Mouse (Mus musculus) right cerebral cortex, postnatal 14 days (tissue): ENCODE measurements around the gene Zbtb9.

Experiments used
- DNase-seq: peaks from one replicate; pipeline ENCODE4 v3.0.0; 2022

Gene Zbtb9

DNA sequence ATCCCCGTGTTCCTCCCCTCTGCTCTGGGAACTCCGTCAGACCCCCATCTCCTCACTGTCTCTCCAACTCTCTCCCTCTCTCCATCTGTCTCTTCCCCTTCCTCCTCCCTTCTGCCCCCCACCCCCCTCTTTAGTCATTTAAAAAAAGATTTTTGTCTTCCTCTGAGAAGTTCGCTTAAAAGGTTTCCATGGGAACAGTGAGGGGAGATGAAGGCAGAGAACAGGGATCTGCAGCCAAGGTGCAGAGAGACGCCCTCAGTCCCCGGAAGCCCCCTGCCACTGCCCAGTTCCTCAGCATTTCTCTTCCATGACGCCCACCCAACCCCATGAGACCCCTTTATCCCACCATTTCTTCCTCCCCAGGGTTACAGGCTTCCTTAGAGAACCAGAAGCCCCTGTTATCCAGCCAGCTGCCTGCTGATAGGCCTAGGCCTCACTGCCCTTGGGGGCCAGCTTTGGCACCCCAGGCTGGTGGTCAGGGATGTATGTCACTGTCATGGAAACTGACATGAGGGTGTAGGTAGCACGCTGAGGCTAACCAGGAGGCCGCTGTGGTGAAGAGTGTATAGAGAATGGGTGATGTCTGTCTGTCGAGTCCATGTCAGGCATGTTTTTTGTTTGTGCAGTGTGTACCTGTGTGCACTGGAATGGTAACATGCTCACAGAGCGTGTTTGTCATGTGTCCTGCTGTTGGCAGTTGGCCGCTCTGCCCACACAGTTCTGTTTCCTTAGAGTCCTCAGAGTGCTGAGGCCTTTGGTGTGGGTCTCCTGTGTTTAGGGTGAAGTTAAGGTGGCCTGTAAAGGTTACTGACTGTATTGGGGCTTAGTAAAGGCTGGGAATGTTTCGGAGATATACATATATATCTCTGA is 25.5 kb upstream of the Zbtb9 start:
- no peak for DNase-seq

- peak; percentile 80 for DNase-seq
These were observed 24.5 kb upstream of the Zbtb9 start for GRCm38 (mm10) chr17:26948316-26949050.

GRCm38 (mm10) chr17:26949051-26949577 is 23.9 kb upstream of the Zbtb9 start:
- peak; percentile 32 for DNase-seq

GRCm38 (mm10) chr17:26949866-26950265 is 23.1 kb upstream of the Zbtb9 start:
- DNase-seq: peak; percentile 54

DNA sequence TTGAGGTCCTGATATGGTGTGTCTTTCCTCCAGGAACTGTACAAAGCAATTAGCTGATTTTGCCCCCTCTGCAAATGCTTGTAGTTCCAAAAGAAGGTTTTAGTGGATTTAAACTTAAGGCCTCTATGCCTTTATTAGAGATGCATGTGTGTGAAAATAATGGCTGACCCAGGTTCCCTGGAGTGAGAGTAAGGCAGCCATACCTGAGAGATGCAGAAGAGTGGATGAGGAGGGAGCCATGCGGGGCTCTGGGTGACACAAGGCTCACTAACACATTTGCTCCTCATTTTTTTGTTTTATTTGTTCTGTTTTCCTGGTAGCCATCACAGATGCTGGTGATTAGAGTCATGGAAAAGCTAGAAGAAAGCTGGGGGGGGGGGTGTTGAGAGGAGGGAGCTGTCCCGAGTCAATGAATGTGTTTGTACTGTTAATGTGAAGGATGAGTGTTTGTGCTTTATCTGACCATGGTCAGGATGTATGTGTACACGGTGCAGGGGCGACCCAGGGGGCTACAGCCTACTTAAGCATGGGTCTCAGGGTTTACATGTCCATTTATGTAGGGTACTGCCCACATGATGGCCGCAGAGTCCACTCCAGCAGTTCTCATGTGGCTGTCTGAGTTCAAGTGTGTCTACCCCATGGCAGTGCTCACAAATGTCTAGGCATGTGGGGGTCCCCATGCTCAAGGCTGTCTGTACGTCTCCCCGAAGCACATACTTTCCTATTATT is 22.2 kb upstream of the Zbtb9 start:
- no peak for DNase-seq

DNA sequence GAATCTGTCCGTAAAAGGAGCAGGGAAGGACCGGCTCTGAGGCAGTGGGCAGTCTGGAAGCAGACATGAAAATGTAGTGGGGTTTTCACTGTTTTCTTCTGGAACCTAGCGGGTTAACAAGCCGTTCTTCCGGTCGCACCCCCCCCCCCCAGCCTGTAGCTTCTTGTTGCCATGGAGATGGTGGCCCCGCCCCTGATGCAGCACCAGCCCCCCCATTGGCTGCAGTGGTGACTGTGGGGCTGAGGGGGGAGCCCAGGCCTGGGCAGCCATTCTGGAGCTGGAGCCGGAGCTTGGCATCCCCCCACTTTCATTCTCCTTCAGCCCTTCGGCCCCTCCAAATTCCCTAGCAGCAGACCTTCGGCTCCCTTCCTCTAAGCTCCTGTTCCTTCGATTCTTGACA is 21.6 kb upstream of the Zbtb9 start:
- DNase-seq: peak; percentile 91

- DNase-seq: peak; percentile 13
These were observed 20.8 kb upstream of the Zbtb9 start for GRCm38 (mm10) chr17:26951952-26952877.

DNA sequence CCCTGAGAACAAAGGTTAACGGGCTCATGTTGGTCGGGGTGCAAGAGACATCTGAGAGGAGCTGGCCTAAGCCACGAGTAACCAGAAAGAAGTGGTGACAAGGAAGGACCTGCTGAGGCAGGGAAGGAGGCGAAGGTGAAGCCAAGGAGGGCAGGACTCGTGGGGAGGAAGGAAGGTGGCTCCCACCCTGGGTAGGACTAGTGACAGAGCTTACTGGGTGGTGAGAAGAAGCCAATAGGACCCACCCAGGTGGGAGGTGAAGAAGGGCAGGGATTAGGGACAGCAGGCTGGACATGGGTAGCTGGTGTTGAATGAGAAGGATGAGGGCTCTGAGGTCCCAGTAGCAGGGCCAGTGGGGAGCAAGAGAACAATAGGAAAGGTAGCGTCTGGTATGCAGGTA is 19.8 kb upstream of the Zbtb9 start:
- no peak for DNase-seq

- DNase-seq: no peak
These were observed 19.2 kb upstream of the Zbtb9 start for GRCm38 (mm10) chr17:26953726-26954125.

DNA sequence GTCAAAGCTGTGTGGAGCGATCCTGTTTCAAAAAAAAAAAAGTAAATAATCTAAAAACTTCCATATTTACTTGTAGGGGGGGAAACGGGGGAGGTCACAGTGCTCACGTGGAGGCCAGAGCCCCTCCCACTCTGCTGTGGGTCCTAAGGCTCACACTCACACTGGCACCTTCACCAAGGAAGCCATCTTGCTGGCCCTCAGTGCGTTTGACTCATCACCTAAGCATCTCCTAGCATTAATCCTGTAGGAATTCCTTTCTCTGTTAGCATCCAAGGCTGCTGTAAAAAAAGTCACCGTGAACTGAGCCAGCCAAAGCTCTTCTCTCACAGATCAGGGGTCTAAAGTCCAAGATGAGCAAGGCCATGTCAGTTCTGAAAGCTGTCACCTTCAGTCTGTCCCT is 16.7 kb upstream of the Zbtb9 start:
- no peak for DNase-seq

DNA sequence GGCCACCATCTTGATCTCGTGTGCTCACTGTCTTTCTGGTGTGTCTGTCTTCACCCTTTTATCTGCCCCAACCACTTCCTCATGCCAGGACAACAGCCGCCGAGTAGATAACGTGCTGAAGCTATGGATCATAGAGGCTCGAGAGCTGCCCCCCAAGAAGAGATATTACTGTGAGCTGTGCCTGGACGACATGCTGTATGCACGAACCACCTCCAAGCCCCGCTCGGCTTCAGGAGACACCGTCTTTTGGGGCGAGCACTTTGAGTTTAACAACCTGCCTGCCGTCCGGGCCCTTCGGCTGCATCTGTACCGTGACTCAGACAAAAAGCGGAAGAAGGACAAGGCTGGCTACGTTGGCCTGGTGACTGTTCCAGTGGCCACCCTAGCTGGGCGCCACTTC is 16.1 kb upstream of the Zbtb9 start:
- DNase-seq: no peak

- DNase-seq: no peak
These were observed 15.1 kb upstream of the Zbtb9 start for GRCm38 (mm10) chr17:26957872-26958271.

DNA sequence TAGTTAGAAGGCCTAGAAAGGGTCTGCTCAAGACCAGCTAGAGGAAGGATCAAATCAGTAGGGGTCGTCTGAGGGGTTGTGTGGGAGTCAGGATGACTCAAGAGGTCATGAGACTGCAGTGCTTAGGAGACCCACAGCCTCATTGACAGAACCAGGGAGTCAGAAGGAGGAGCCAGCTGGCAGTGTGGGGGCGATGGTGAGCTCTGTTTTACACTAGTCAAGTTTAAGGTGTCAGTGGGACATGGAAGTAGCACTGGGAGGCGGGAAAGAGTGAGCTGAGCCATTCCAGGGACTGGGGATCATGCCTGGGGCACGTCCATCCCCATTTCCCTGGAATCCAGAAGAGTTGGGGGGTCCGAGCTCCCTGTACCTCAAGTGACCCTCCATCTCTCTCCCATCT is 14.1 kb upstream of the Zbtb9 start:
- DNase-seq: no peak

DNA sequence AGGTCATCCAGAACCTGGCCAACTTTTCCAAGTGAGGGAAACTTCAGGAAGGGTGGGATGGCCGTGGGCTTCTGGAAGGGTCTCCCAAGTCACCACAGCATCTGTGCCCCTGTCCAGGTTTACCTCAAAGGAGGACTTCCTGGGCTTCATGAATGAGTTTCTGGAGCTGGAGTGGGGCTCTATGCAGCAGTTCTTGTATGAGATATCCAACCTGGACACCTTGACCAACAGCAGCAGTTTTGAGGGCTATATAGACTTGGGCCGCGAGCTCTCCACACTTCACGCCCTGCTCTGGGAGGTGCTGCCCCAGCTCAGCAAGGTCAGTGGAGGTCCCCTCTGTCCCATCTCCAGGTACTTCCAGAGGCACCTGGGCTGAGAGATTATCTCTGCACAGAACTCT is 13.2 kb upstream of the Zbtb9 start:
- DNase-seq: no peak

GRCm38 (mm10) chr17:26961572-26962240 is 11.3 kb upstream of the Zbtb9 start:
- no peak for DNase-seq

- DNase-seq: no peak
These were observed 6.0 kb upstream of the Zbtb9 start for GRCm38 (mm10) chr17:26966993-26967392.

GRCm38 (mm10) chr17:26967477-26967876 is 5.5 kb upstream of the Zbtb9 start:
- DNase-seq: no peak

DNA sequence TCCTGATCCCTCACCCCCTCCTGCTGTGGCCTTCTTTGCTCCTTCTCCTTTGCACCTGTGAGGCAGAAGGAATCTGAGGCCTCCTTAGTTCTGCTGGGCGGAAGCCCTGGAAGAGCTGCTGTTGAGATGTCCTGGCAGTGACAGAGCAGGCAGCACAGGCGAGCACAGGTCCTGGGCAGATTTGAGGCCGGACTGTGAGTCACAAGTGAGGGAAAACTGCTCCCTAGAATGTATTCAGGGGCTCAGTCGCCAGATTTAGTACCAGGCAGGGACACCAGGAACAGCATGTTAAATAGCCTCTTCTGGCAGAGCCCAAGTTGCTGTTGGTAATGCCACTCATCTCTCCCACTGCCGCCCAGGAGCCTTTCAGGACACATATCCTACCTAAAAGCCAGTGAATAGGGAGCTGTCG is 4.8 kb upstream of the Zbtb9 start:
- DNase-seq: no peak

- DNase-seq: no peak
These were observed 3.7 kb upstream of the Zbtb9 start for GRCm38 (mm10) chr17:26969257-26969656.

- no peak for DNase-seq
These were observed 2.7 kb upstream of the Zbtb9 start for GRCm38 (mm10) chr17:26970221-26970620.

- no peak for DNase-seq
These were observed 1.6 kb upstream of the Zbtb9 start for GRCm38 (mm10) chr17:26971247-26971905.
